Mouse (Mus musculus) limb, embryonic 13.5 days (tissue): Measurements from ENCODE around the gene Grin3b. TPM values are rescaled to one million over a fixed set of nuclear protein-coding genes. Genes with fewer than 3 reads are reported as not detected.

Experiments
- ATAC-seq: fragments of 200-750 bp; cut with Nextera tagmentation; 2 replicates; pipeline ENCODE4 v1.8.0; 2017; ENCODE audit warnings: low read depth, moderate number of reproducible peaks, moderate TSS enrichment; ENCODE audit not compliant: low FRiP score
- H3K27ac ChIP-seq: fragments of 300-500 bp; sonication (generic); 2 replicates; pipeline ENCODE4 v1.5.1; 2015; ENCODE audit warnings: inconsistent platforms, mild to moderate bottlenecking, moderate library complexity
- H3K27me3 ChIP-seq: fragments of 300-500 bp; sonication (generic); 2 replicates; pipeline ENCODE4 v1.6.1; 2015; ENCODE audit warnings: mild to moderate bottlenecking, inconsistent platforms
- H3K36me3 ChIP-seq: fragments of 300-500 bp; sonication (generic); 2 replicates; pipeline ENCODE4 v1.6.1; 2015; ENCODE audit warnings: inconsistent platforms, mild to moderate bottlenecking, moderate library complexity
- H3K4me1 ChIP-seq: fragments of 300-500 bp; sonication (generic); 2 replicates; pipeline ENCODE4 v1.6.1; 2015; ENCODE audit warnings: inconsistent platforms
- H3K4me2 ChIP-seq: fragments of 300-500 bp; sonication (generic); replicated peaks from 2 replicates; pipeline ENCODE4 v1.6.1; 2015; ENCODE audit warnings: inconsistent platforms, mild to moderate bottlenecking, moderate library complexity
- H3K4me3 ChIP-seq: fragments of 300-500 bp; sonication (generic); 2 replicates; pipeline ENCODE4 v1.5.1; 2015; ENCODE audit warnings: moderate library complexity, mild to moderate bottlenecking, inconsistent platforms
- H3K9ac ChIP-seq: fragments of 300-500 bp; sonication (generic); 2 replicates; pipeline ENCODE4 v1.6.1; 2015; ENCODE audit warnings: mild to moderate bottlenecking, inconsistent platforms
- H3K9me3 ChIP-seq: fragments of 300-500 bp; sonication (generic); 2 replicates; pipeline ENCODE4 v1.6.1; 2016; ENCODE audit warnings: inconsistent platforms
- WGBS: fragments of 180-500 bp; shearing (Covaris S2); methylation state at CpG from one replicate; pipeline ENCODE4 v1.1.7; 2015; 5-methylcytosine and 5-hydroxymethylcytosine counted together
- polyA plus RNA-seq: library from polyadenylated mRNA; unstranded; fragments of >200 nt; fragmentation: Nextera tagmentation; extraction: Ambion mirVana; gene quantifications from 2 replicates; pipeline ENCODE4 v1.2.1, GENCODE M21; 2015

Grin3b gene
- 0.41 and 0.73 TPM in 2 replicates for polyA plus RNA-seq

DNA sequence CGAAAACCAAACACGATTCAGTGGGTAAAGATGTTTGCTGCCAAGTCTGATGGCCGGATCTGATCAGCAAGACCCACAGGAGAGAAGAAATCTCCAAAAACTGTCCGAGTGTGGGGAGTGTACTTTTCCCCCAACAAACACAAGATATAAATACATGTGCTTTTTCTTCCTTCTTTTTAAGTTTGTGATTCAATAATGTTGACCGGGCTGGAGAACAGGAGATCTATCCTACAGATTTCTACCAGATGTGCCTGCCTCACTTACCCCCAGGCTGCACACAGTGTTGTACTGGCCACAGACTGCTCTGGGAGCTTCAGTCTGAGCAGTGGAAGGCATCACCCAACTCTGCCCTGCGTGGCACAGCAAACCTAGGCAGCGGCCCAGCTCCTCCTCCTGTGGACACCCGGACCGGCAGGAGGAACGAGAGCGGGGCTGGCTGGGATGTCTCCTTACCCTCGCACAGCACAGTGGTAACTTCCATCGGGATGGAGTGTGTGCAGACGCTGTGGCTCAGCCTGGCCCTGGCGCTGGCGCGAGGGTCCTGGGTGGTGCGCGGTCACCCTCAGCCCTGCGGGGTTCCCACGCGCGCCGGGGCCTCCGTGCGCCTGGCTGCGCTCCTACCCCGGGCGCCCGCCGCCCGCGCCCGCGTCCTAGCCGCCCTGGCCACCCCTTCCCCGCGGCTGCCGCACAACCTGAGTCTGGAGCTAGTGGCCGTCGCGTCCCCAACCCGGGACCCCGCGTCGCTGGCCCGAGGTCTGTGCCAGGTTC lies at the start of gene Grin3b:
Gene Grin3b, plus strand, starts transcription at position 301 of the 768 bp plus-strand sequence.
- peaks cover 53% of the 10 kb centered on the region for H3K36me3 ChIP-seq
- ATAC-seq: peak; percentile 9; the same call in 1 of the 2 replicates
- no peaks in the 10 kb centered on the region for H3K9me3 ChIP-seq
- H3K9ac ChIP-seq: peak within 1 kb of the TSS; percentile 71
- peaks cover 20% of the 10 kb centered on the region for H3K4me1 ChIP-seq
- H3K27ac ChIP-seq: no peak within 1 kb of the TSS
- 5% methylated on average over 45 of the region's 47 CpGs for WGBS
- H3K4me3 ChIP-seq: peak within 1 kb of the TSS; percentile 60
- H3K4me2 ChIP-seq: peak within 1 kb of the TSS; percentile 92
- peaks cover 47% of the 10 kb centered on the region for H3K27me3 ChIP-seq

DNA sequence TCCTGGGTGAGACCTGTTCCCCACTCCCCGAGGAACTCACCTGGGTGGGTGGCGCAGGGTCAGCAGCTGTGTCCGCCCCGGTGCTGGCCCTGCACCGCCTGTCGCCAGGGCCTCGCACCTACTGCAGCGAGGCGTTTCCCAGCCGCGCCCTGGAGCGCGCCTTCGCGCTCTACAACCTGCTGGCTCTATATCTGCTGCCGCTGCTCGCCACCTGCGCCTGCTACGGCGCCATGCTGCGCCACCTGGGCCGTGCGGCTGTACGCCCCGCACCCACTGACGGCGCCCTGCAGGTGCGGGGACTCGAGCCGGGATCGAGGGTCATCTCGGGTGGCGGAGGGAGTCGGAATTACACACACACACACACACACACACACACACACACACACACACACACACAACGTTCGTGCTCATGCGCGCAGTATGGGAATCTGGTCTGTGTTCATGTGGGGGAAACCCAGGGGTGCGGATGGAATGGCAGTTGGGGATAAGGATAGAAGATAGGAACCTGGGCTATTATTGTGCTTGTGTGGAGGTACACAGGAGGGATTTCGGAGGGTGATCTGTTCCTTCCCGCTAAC lies 49.5 kb upstream of the Grin3b start, which contains the start of gene R3hdm4:
Gene R3hdm4, minus strand, starts transcription at position 251 of the 578 bp plus-strand sequence.
- H3K9ac ChIP-seq: peak within 1 kb of the TSS; percentile 60
- H3K27ac ChIP-seq: no peak within 1 kb of the TSS
- peaks cover 50% of the 10 kb centered on the region for H3K4me1 ChIP-seq
- no peak for ATAC-seq
- H3K9me3 ChIP-seq: peaks cover 4% of the 10 kb centered on the region; the same call in 1 of the 2 replicates
- WGBS: 2% methylated on average over 38 of the region's 41 CpGs
- H3K27me3 ChIP-seq: peaks cover 72% of the 10 kb centered on the region
- peak within 1 kb of the TSS; percentile 59 for H3K4me2 ChIP-seq
- no peaks in the 10 kb centered on the region for H3K36me3 ChIP-seq
- peak within 1 kb of the TSS; percentile 34 for H3K4me3 ChIP-seq

DNA sequence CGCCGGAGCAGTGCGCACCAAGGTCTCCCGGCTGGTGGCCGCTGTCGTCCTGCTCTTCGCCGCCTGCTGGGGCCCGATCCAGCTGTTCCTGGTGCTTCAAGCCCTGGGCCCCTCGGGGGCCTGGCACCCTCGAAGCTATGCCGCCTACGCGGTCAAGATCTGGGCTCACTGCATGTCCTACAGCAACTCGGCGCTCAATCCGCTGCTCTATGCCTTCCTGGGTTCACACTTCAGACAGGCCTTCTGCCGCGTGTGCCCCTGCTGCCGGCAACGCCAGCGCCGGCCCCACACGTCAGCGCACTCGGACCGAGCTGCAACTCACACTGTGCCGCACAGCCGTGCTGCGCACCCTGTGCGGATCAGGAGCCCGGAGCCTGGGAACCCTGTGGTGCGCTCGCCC lies 48.9 kb upstream of the Grin3b start:
- peaks cover 53% of the 10 kb centered on the region for H3K4me1 ChIP-seq
- H3K27me3 ChIP-seq: peaks cover 72% of the 10 kb centered on the region
- ATAC-seq: no peak
- H3K4me2 ChIP-seq: peak overlapping the region; percentile 59
- H3K9ac ChIP-seq: peak overlapping the region; percentile 60
- H3K4me3 ChIP-seq: peak overlapping the region; percentile 34
- WGBS: under 1% methylated on average over 34 of the region's 34 CpGs
- H3K27ac ChIP-seq: no peak overlapping the region
- peaks cover 4% of the 10 kb centered on the region; the same call in 1 of the 2 replicates for H3K9me3 ChIP-seq
- no peaks in the 10 kb centered on the region for H3K36me3 ChIP-seq

DNA sequence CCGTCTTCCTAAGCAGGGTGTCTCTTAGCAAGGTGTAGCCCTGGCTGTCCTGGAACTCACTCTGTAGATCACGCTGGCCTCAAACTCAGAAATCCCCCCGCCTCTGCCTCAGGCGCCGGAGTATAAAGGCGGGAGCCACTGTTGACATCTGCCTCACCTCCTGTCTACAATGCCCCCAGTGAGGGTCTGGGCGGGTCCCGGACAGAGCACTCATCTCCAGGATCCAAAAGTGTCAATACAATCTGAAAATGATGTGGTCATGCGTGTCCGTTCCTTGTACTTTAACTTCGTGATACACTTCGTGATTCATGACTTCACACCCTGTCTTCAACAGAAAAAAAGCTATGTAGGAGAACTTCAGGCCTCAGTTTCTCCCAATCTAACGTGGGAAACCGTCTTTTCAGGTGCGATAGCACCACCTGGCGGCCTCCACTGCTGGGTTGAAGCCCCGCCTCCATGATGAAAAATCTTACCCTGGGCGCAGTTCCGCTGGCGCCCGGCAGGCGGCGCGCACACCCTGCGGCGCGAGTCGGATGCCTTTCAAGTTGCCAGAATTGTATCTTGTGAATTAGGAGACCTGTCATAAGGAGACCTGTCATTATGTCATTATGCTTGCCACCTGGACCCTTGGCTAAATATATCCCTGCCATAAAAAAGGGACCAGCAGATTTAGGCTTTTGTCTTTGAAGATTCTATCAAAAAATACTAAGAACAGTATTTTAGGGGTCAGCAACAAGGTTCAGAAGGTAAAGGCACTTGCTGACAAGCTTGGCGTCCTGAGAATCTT lies 45.3 kb upstream of the Grin3b start:
- H3K27ac ChIP-seq: 0 out of 2 replicates have a peak overlapping the region, but pooled peaks have one; percentile 28
- ATAC-seq: no peak
- WGBS: 12% methylated on average over 29 of the region's 29 CpGs

DNA sequence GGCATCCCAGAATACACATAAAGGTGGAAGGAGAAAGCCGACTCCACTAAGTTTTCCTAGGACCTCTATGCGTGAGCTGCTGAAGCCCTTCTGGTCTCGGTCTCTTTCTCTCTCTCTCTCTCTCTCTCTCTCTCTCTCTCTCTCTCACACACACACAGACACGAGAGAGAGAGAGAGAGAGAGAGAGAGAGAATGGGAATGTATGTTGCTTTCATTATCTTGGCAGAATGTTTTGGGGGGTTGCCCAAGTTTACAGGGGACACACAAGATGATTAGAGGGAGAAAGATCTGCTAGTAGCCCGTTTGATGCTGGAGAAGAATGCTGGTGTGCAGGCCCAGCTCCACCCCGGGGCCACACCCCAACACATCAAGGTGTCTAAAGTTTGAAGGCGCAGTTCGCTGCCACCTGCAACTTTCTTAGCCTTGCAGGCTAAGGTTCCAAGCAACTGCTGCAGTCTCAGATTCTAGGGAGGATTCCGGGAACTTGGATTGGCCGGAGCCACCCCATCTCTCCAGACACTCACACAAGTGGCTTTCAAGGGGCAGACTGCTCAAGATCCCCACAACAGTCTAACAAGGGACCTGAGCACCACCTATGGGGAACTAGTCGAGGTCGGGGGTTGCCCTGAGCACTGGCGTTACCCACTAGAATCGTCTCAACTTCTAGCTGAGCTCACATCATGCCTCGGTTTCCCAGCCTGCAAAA lies 44.6 kb upstream of the Grin3b start:
- Histone ChIP-seq H3K9me3 (peaks cover 4% of the 10 kb centered on the region; the same call in 1 of the 2 replicates), H3K4me1 (peaks cover 45% of the 10 kb centered on the region), H3K27ac (peak overlapping the region; percentile 78; the same call in 1 of the 2 replicates), H3K4me2 (peak overlapping the region; percentile 92), H3K36me3 (peaks cover 6% of the 10 kb centered on the region), H3K4me3 (peak overlapping the region; percentile 97), H3K9ac (peak overlapping the region; percentile 95), H3K27me3 (peaks cover 34% of the 10 kb centered on the region)
- 7% methylated on average over 15 of the region's 15 CpGs for WGBS
- ATAC-seq: no peak

More for the DNA sequence above, 45.3 kb upstream of the Grin3b start:
- H3K4me2 ChIP-seq: peak overlapping the region; percentile 92
- peaks cover 43% of the 10 kb centered on the region for H3K4me1 ChIP-seq
- peaks cover 4% of the 10 kb centered on the region; the same call in 1 of the 2 replicates for H3K9me3 ChIP-seq
- peaks cover 41% of the 10 kb centered on the region for H3K27me3 ChIP-seq
- H3K4me3 ChIP-seq: peak overlapping the region; percentile 97
- no peaks in the 10 kb centered on the region for H3K36me3 ChIP-seq
- H3K9ac ChIP-seq: no peak overlapping the region

- H3K4me3 ChIP-seq: peak within 1 kb of the TSS; percentile 97
- H3K36me3 ChIP-seq: peaks cover 14% of the 10 kb centered on the region
- peaks cover 26% of the 10 kb centered on the region for H3K27me3 ChIP-seq
- peak within 1 kb of the TSS; percentile 97 for H3K27ac ChIP-seq
- peaks cover 4% of the 10 kb centered on the region; the same call in 1 of the 2 replicates for H3K9me3 ChIP-seq
- WGBS: under 1% methylated on average over 63 of the region's 63 CpGs
- ATAC-seq: peak; percentile 74
- H3K9ac ChIP-seq: peak within 1 kb of the TSS; percentile 95
- H3K4me2 ChIP-seq: peak within 1 kb of the TSS; percentile 92
- H3K4me1 ChIP-seq: peaks cover 44% of the 10 kb centered on the region
Measured at GRCm38 (mm10) chr10:79926491-79927323, 43.8 kb upstream of the Grin3b start, which contains the start of gene Arid3a. TSS of gene Arid3a (plus strand) at chr10:79927043.

GRCm38 (mm10) chr10:79927324-79928029 lies 43.0 kb upstream of the Grin3b start:
- Histone ChIP-seq H3K27me3 (peaks cover 18% of the 10 kb centered on the region), H3K9me3 (peaks cover 2% of the 10 kb centered on the region; the same call in 1 of the 2 replicates), H3K4me1 (peaks cover 49% of the 10 kb centered on the region), H3K9ac (peak overlapping the region; percentile 95), H3K4me3 (peak overlapping the region; percentile 97), H3K36me3 (peaks cover 22% of the 10 kb centered on the region), H3K27ac (peak overlapping the region; percentile 97), H3K4me2 (peak overlapping the region; percentile 92)
- under 1% methylated on average over 54 of the region's 54 CpGs for WGBS
- peak; percentile 26 for ATAC-seq

DNA sequence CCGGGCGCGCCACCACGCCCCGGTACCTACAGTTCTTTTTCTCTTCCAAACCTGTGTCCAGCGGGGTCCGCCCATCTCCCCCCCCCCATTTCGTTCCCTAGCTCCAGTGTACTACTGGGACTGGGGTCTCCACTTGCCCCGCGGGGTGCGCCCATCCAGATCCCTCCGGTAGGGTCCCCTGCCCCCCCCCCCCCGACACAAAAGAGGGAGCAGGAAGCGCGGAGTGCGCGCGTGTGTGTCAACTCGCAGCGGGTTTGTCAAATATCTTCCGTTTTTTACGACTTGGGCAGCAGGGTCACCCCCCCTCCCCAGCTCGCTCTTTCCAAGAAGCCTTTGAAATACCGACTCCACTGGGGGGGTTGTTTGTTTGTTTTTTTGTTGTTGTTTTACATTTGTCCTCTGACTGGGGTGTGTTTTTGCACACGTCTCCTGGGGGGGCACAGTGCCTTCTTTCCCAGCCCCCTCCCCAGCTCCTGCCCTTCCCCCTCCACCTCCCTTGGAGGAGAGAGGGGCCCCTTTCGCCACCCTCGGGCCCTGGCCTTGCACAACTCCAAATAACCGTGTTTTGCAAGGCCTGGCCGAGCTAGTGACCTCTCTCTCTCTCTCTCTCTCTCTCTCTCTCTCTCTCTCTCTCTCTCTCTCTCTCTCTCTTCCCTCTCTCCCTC lies 42.4 kb upstream of the Grin3b start:
- Histone ChIP-seq H3K36me3 (peaks cover 27% of the 10 kb centered on the region), H3K27me3 (peaks cover 11% of the 10 kb centered on the region)
- under 1% methylated on average over 29 of the region's 29 CpGs for WGBS

DNA sequence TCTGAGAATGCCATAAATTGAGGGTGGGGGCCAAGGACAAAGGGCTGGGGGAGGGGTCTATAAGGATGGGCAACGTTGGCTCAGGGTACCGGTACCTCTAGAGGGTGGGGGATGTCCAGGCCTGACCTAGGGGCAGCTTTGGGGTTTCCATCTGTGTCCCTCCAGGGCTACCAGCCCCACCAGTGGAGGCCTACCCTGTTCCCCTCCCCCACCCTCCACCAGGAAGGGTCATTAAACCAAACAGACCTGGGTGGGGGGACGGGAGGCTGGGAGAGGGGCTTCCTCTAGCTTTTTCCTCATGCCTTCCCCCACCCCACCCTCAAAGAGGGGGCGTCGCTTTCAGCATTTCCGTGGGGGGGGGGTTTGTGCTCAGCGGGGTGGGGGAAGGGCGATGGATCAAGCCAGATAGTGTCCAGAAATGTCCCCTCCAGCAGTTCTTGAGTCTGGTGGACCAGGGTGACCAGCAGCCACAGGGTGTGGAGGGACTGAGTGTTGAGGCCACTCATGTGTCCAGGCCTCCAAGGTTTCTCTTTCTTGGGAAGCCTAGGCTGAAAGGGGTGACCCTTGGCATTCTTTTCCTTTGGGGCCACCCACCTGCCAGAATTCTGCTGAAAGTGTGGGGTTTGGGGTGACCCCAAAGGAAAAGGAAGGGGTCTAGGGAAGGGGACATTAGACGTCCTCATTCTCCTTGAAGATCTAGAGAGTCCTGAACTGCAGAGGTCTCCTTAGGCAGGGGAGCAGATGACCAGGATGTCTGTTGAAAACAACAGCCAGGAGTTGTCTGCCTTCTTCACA lies 41.4 kb upstream of the Grin3b start:
- H3K4me3 ChIP-seq: peak overlapping the region; percentile 97
- H3K4me2 ChIP-seq: peak overlapping the region; percentile 92
- peaks cover 66% of the 10 kb centered on the region for H3K4me1 ChIP-seq
- H3K27me3 ChIP-seq: peaks cover 2% of the 10 kb centered on the region
- ATAC-seq: no peak
- no peaks in the 10 kb centered on the region for H3K9me3 ChIP-seq
- 13% methylated on average over 9 of the region's 9 CpGs for WGBS
- peak overlapping the region; percentile 62 for H3K9ac ChIP-seq
- H3K36me3 ChIP-seq: peaks cover 37% of the 10 kb centered on the region
- H3K27ac ChIP-seq: peak overlapping the region; percentile 44; the same call in 1 of the 2 replicates

More for the DNA sequence above, 42.4 kb upstream of the Grin3b start:
- peak overlapping the region; percentile 95 for H3K9ac ChIP-seq
- H3K4me2 ChIP-seq: peak overlapping the region; percentile 92
- no peak for ATAC-seq
- peak overlapping the region; percentile 97 for H3K4me3 ChIP-seq
- peak overlapping the region; percentile 97 for H3K27ac ChIP-seq
- H3K4me1 ChIP-seq: peaks cover 56% of the 10 kb centered on the region
- no peaks in the 10 kb centered on the region for H3K9me3 ChIP-seq
